Mouse (Mus musculus) embryonic facial prominence, embryonic 12.5 days (tissue): ENCODE results near the gene Lrg1. TPM values are rescaled to one million over a fixed set of nuclear protein-coding genes. Genes with fewer than 3 reads are reported as not detected.

Source experiments
- ATAC-seq: fragments of 200-750 bp; cut with Nextera tagmentation; 2 replicates; pipeline ENCODE4 v1.8.0; 2017; ENCODE audit not compliant: insufficient number of reproducible peaks, insufficient read depth, low FRiP score, low TSS enrichment
- H3K27ac ChIP-seq: fragments of 300-500 bp; sonication (generic); 2 replicates; pipeline ENCODE4 v1.5.1; 2016; ENCODE audit warnings: mild to moderate bottlenecking
- H3K27me3 ChIP-seq: fragments of 300-500 bp; sonication (generic); 2 replicates; pipeline ENCODE4 v1.6.1; 2016; ENCODE audit warnings: mild to moderate bottlenecking, moderate library complexity
- H3K36me3 ChIP-seq: fragments of 300-500 bp; sonication (generic); 2 replicates; pipeline ENCODE4 v1.6.1; 2016; ENCODE audit warnings: mild to moderate bottlenecking
- H3K4me1 ChIP-seq: fragments of 300-500 bp; sonication (generic); 2 replicates; pipeline ENCODE4 v1.6.1; 2016
- H3K4me2 ChIP-seq: fragments of 300-500 bp; sonication (generic); replicated peaks from 2 replicates; pipeline ENCODE4 v1.6.1; 2016; ENCODE audit warnings: mild to moderate bottlenecking, moderate library complexity
- H3K4me3 ChIP-seq: fragments of 300-500 bp; sonication (generic); 2 replicates; pipeline ENCODE4 v1.5.1; 2016; ENCODE audit warnings: mild to moderate bottlenecking
- H3K9ac ChIP-seq: fragments of 300-500 bp; sonication (generic); 2 replicates; pipeline ENCODE4 v1.6.1; 2016; ENCODE audit warnings: mild to moderate bottlenecking, moderate library complexity
- H3K9me3 ChIP-seq: fragments of 300-500 bp; sonication (generic); 2 replicates; pipeline ENCODE4 v1.6.1; 2016; ENCODE audit warnings: mild to moderate bottlenecking, moderate library complexity
- WGBS: fragments of 180-500 bp; shearing (Covaris S2); methylation state at CpG from one replicate; pipeline ENCODE4 v1.1.7; 2016; 5-methylcytosine and 5-hydroxymethylcytosine counted together
- polyA plus RNA-seq: library from polyadenylated mRNA; unstranded; fragments of >200 nt; fragmentation: Nextera tagmentation; extraction: Ambion mirVana; gene quantifications from 2 replicates; pipeline ENCODE4 v1.2.1, GENCODE M21; 2016

Gene Lrg1
- polyA plus RNA-seq, 1 experiment from 2014 or later: 0.23 TPM

GRCm38 (mm10) chr17:56148790-56149618 lies 27.2 kb upstream of the Lrg1 start:
- ATAC-seq: no peak
- 2% methylated on average over 30 of the region's 30 CpGs for WGBS
- Histone ChIP-seq H3K9ac (no peak overlapping the region), H3K9me3 (no peaks in the 10 kb centered on the region), H3K36me3 (no peaks in the 10 kb centered on the region), H3K4me3 (0 out of 2 replicates have a peak overlapping the region, but pooled peaks have one; percentile 14), H3K4me2 (peak overlapping the region; percentile 40), H3K4me1 (peaks cover 10% of the 10 kb centered on the region; the same call in 1 of the 2 replicates), H3K27me3 (peaks cover 75% of the 10 kb centered on the region), H3K27ac (no peak overlapping the region)

- no peak for ATAC-seq
These were observed 26.5 kb upstream of the Lrg1 start for GRCm38 (mm10) chr17:56148280-56148679.

GRCm38 (mm10) chr17:56147420-56147819 lies 25.6 kb upstream of the Lrg1 start:
- 55% methylated on average over 12 of the region's 12 CpGs for WGBS
- Histone ChIP-seq H3K4me1 (peaks cover 8% of the 10 kb centered on the region; the same call in 1 of the 2 replicates), H3K9me3 (no peaks in the 10 kb centered on the region), H3K9ac (no peak overlapping the region), H3K4me2 (no peak overlapping the region), H3K4me3 (no peak overlapping the region), H3K36me3 (no peaks in the 10 kb centered on the region), H3K27ac (no peak overlapping the region), H3K27me3 (peaks cover 90% of the 10 kb centered on the region)
- no peak for ATAC-seq

More at GRCm38 (mm10) chr17:56148280-56148679, 26.5 kb upstream of the Lrg1 start:
- peaks cover 5% of the 10 kb centered on the region; the same call in 1 of the 2 replicates for H3K4me1 ChIP-seq
- peak overlapping the region; percentile 40 for H3K4me2 ChIP-seq
- no peak overlapping the region for H3K4me3 ChIP-seq
- no peak overlapping the region for H3K27ac ChIP-seq
- H3K27me3 ChIP-seq: peaks cover 82% of the 10 kb centered on the region
- WGBS: 18% methylated on average over 9 of the region's 9 CpGs
- no peaks in the 10 kb centered on the region for H3K36me3 ChIP-seq
- H3K9ac ChIP-seq: no peak overlapping the region
- no peaks in the 10 kb centered on the region for H3K9me3 ChIP-seq

GRCm38 (mm10) chr17:56146131-56146530 lies 24.3 kb upstream of the Lrg1 start:
- Histone ChIP-seq H3K4me3 (no peak overlapping the region), H3K27me3 (peaks cover 97% of the 10 kb centered on the region), H3K9ac (no peak overlapping the region), H3K4me1 (peaks cover 21% of the 10 kb centered on the region), H3K36me3 (no peaks in the 10 kb centered on the region), H3K9me3 (no peaks in the 10 kb centered on the region), H3K27ac (no peak overlapping the region), H3K4me2 (no peak overlapping the region)
- ATAC-seq: no peak
- WGBS: 20% methylated on average over 9 of the region's 9 CpGs

GRCm38 (mm10) chr17:56144546-56144945 lies 22.7 kb upstream of the Lrg1 start:
- no peak overlapping the region for H3K4me3 ChIP-seq
- H3K27me3 ChIP-seq: peaks cover 97% of the 10 kb centered on the region
- H3K4me2 ChIP-seq: no peak overlapping the region
- 75% methylated on average over 9 of the region's 9 CpGs for WGBS
- no peaks in the 10 kb centered on the region for H3K9me3 ChIP-seq
- no peak for ATAC-seq
- H3K36me3 ChIP-seq: no peaks in the 10 kb centered on the region
- no peak overlapping the region for H3K9ac ChIP-seq
- peaks cover 24% of the 10 kb centered on the region for H3K4me1 ChIP-seq
- no peak overlapping the region for H3K27ac ChIP-seq

GRCm38 (mm10) chr17:56141702-56142605 lies 20.2 kb upstream of the Lrg1 start:
- peak overlapping the region; percentile 69 for H3K4me2 ChIP-seq
- peaks cover 28% of the 10 kb centered on the region for H3K4me1 ChIP-seq
- H3K4me3 ChIP-seq: peak overlapping the region; percentile 35
- peak; percentile 12; the same call in 1 of the 2 replicates for ATAC-seq
- H3K9ac ChIP-seq: peak overlapping the region; percentile 47; the same call in 1 of the 2 replicates
- H3K36me3 ChIP-seq: no peaks in the 10 kb centered on the region
- under 1% methylated on average over 39 of the region's 47 CpGs for WGBS
- H3K27ac ChIP-seq: no peak overlapping the region
- no peaks in the 10 kb centered on the region for H3K9me3 ChIP-seq
- peaks cover 95% of the 10 kb centered on the region for H3K27me3 ChIP-seq

- Histone ChIP-seq H3K27ac (no peak within 1 kb of the TSS), H3K9ac (peak within 1 kb of the TSS; percentile 61), H3K4me1 (peaks cover 38% of the 10 kb centered on the region), H3K36me3 (no peaks in the 10 kb centered on the region), H3K4me3 (peak within 1 kb of the TSS; percentile 76), H3K27me3 (peaks cover 82% of the 10 kb centered on the region), H3K4me2 (peak within 1 kb of the TSS; percentile 97), H3K9me3 (no peaks in the 10 kb centered on the region)
- no peak for ATAC-seq
- WGBS: 2% methylated on average over 74 of the region's 79 CpGs
These were observed 18.2 kb upstream of the Lrg1 start, which contains the start of gene Sema6b for GRCm38 (mm10) chr17:56139858-56140595. Gene Sema6b, minus strand, starts transcription at chr17:56140343.

- peak overlapping the region; percentile 76 for H3K4me3 ChIP-seq
- no peaks in the 10 kb centered on the region for H3K9me3 ChIP-seq
- ATAC-seq: no peak
- H3K9ac ChIP-seq: peak overlapping the region; percentile 61
- WGBS: 6% methylated on average over 21 of the region's 21 CpGs
- H3K27ac ChIP-seq: no peak overlapping the region
- H3K36me3 ChIP-seq: no peaks in the 10 kb centered on the region
- peaks cover 44% of the 10 kb centered on the region for H3K4me1 ChIP-seq
- peaks cover 77% of the 10 kb centered on the region for H3K27me3 ChIP-seq
- peak overlapping the region; percentile 97 for H3K4me2 ChIP-seq
These were observed 17.6 kb upstream of the Lrg1 start for GRCm38 (mm10) chr17:56139355-56139754.

- Histone ChIP-seq H3K9me3 (no peaks in the 10 kb centered on the region), H3K27me3 (peaks cover 64% of the 10 kb centered on the region), H3K4me3 (peak overlapping the region; percentile 9; the same call in 1 of the 2 replicates), H3K9ac (no peak overlapping the region), H3K4me2 (peak overlapping the region; percentile 25), H3K27ac (no peak overlapping the region), H3K4me1 (peaks cover 53% of the 10 kb centered on the region), H3K36me3 (no peaks in the 10 kb centered on the region)
- ATAC-seq: no peak
- 12% methylated on average over 25 of the region's 25 CpGs for WGBS
These were observed 16.2 kb upstream of the Lrg1 start for GRCm38 (mm10) chr17:56137839-56138613.

GRCm38 (mm10) chr17:56136558-56136957 lies 14.8 kb upstream of the Lrg1 start:
- Histone ChIP-seq H3K4me2 (no peak overlapping the region), H3K27ac (no peak overlapping the region), H3K9me3 (no peaks in the 10 kb centered on the region), H3K27me3 (peaks cover 49% of the 10 kb centered on the region), H3K9ac (no peak overlapping the region), H3K4me1 (peaks cover 42% of the 10 kb centered on the region), H3K4me3 (no peak overlapping the region), H3K36me3 (no peaks in the 10 kb centered on the region)
- ATAC-seq: no peak
- WGBS: 85% methylated on average over 7 of the region's 7 CpGs
